Mouse (Mus musculus) small intestine, adult 2 months (tissue): ENCODE data around the gene Lbhd2.

ENCODE experiments used
- CTCF ChIP-seq: fragments of 200-500 bp; IDR thresholded peaks from 2 replicates; pipeline ENCODE4 v1.5.1; 2012; ENCODE audit warnings: low read depth, mild to moderate bottlenecking, control low read depth, inconsistent platforms, low read length, moderate library complexity, mixed read lengths; ENCODE audit not compliant: insufficient replicate concordance, insufficient read length; ENCODE audit errors: extremely low read depth
- POLR2A ChIP-seq: fragments of 200-500 bp; IDR thresholded peaks from 2 replicates; pipeline ENCODE4 v1.6.1; 2012; ENCODE audit warnings: low read depth, mild to moderate bottlenecking, control low read depth, inconsistent platforms, low read length, moderate library complexity

DNA sequence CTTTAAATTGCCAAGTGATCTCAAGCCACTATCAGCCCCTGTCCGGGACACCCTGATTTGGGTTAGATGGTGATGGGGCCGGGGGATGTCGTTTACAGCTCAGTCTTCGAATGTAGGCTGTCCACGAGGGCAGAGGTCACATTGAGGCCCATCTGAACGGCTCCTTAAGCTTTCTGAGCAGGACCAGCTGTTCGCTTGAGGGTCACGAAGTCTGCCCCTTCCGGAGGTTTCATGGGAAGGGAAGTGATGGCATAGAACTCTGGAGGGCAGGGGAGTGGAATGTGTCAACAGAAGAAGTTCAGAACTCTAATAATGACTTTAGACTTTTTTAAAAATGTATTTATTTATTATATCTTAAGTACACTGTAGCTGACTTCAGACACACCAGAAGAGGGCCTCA lies 17.9 kb downstream of the Lbhd2 start:
- TF ChIP-seq POLR2A (no peak), CTCF (no peak)
